Mouse (Mus musculus) 416B (cell line): ENCODE results near the gene Nox4.

Experiments
- DNase-seq: peaks from one replicate; pipeline ENCODE4 v3.0.0; 2011; ENCODE audit warnings: low read depth

The Nox4 gene

DNA sequence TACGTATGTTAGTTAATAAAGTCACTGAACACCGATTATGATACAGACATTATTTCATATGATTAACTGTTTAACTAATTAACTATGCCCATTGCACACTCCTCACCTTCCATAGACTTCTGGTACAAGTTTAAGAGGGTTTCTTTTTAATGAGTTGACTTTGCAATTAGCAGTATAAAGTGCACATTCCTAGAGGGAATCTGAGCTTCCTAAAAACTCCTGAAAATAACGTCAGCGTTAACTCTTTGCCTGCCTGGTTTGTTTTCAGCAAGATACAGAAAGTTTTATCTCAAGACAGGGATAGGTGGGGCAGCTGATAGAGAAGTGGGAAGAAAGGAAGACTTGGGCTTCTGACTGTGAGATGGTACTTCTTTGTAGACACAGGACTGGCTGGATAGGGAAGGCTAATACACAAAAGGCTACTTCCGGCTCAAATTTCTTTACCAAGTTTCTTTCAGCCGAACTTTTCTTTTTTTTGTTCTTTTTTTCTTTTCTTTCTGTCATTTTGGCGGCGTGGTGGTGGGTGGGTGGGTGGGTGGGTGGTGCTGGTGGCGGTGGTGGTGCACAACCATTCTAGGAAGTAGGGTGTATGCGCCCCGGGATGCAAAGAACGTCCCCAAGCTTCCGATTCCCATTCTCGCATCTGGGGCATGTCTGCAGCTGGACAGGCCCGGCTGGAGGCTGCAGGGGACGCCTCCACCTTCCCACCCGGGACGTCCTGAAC is at the start of gene Nox4:
Gene Nox4 (plus strand): TSS at position 241 of the 724 bp plus-strand sequence.
- no peak for DNase-seq

DNA sequence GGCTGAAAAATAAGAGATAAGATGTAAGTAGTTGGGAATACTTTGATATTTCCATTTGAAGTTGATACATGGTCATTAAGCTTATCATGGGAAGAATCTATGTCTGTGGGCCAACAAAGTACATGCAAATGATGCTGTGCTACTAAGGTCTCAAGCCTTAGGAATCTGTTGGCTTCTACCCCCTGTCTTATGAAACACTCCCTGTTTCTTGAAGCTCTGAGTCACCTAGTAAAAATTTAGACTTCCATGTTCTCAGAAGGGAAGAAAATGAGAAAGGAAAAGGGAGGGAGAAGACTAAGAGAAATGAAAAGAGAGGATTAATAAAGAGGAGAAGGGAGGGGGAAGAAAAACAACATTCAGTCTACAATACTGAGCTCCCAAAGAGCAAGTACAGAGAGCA is 41.1 kb upstream of the Nox4 start:
- DNase-seq = no peak

GRCm38 (mm10) chr7:87221712-87222111 is 24.2 kb upstream of the Nox4 start:
- DNase-seq = no peak

- DNase-seq = no peak
Measured at GRCm38 (mm10) chr7:87222751-87223150, 23.1 kb upstream of the Nox4 start.

GRCm38 (mm10) chr7:87225617-87226016 is 20.3 kb upstream of the Nox4 start:
- DNase-seq = no peak

DNA sequence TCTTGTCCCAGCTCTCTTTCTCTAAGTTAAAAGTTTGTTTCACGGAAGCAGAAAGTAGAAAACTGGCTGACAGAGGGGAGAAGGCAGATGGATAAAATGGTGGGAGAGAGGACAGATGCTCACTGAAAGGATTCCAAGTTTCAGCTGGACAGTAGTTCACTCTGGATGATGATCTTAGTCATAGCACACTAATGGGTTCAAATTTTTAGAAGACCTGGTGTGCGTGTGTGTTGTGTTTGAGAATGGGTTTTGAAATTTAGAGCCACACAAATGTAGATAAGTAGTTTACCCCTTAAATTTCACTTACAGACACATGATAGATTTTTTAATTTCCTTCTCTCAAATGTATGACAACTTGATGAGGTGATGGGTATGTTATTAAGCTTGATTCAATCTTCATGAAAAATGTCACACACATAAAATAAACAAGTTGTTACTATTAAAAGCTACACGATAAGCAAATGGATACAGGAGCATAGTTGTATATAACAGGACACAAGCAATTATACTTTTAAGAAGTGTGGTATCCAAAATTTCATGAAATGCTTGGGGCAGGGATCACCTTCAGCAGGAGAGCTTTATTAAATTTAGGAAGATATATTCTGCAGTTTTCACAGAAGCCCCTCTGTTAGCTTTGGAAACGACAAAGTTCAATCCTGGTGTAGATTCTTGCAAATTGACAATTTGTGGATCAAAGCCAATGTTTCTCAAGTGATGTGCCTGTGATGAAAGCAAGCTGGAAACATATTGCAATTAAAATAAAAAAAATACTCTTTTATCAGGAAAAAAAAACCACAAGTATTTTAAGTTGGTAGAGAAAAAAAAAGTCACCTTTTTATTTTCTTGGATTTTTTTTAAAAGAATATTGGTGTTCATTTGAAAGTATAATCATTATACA is 18.6 kb upstream of the Nox4 start:
- DNase-seq = no peak

DNA sequence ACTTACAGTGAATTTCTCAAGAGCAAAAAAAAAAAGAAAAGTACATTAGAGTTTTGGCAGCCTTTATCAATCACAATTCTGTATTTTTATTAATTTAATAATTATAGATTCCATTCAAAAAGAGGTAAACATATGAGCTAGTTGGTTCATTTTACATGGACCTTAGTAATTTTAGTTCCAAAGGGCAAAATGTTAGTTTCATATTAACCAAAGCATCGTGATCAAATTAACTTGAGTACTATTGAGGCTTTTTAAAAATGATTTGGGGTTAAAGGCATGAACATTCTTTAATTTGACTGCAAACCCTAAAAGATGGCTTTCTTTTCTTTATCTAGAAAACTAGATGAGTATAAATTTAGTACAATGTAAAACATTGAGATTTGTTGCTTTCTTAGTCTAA is 16.4 kb upstream of the Nox4 start:
- no peak for DNase-seq

- DNase-seq = no peak
Measured at GRCm38 (mm10) chr7:87241139-87241538, 4.8 kb upstream of the Nox4 start.

- DNase-seq = no peak
Measured at GRCm38 (mm10) chr7:87246580-87246934, 661 bp downstream of the Nox4 start.

GRCm38 (mm10) chr7:87246940-87247339 is 1.0 kb downstream of the Nox4 start:
- DNase-seq = no peak

DNA sequence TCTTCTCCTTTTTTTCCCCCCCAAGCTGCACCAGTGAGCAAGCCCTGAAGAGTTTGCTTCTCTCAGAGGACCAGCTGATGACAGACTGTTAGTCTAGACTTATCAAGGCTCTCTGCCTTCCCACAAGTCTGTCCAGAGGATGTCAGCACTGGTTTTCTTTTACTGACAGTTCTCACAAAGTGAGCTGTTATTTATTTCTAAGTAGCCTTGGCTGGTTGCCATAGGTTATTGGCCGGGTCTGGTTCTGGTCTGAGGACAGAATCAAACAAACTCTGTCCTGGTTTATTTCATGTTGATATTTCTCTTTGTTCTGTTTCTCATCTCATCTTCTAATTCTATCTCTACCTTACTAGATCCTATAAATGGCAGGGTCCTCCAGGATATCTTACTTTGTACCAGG is 2.0 kb downstream of the Nox4 start:
- DNase-seq = no peak

GRCm38 (mm10) chr7:87252071-87252470 is 6.2 kb downstream of the Nox4 start:
- DNase-seq = no peak

- peak; percentile 47 for DNase-seq
Measured at GRCm38 (mm10) chr7:87277225-87277624, 31.3 kb downstream of the Nox4 start.

DNA sequence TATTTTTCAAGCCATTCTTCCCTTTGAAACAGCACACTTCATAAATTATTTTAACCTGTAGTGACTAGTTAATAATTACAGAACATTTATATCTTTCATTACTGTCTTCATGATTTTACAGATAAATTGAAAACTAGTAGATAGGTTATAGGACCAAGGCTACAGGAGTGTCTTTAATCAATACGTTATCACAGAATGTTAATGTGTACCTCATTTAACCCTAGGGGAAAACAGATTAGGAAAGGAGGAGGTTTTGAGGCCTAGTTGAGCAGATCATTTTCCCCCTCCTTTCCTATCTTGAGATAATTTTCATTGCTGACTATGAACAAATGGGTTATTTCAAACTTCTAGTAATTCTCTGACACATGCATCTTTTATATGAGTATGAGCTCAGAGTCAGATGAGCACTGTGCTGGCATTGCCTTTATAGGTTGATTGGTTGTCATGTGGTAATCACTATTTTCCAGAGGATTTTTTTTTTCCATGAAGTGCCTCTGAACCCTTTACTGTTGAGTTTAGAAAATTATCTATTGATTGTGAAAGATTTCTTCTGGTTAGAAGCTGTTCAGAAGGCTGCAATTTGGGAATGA is 57.9 kb downstream of the Nox4 start:
- DNase-seq = no peak

GRCm38 (mm10) chr7:87321571-87321970 is 75.7 kb downstream of the Nox4 start:
- no peak for DNase-seq

DNA sequence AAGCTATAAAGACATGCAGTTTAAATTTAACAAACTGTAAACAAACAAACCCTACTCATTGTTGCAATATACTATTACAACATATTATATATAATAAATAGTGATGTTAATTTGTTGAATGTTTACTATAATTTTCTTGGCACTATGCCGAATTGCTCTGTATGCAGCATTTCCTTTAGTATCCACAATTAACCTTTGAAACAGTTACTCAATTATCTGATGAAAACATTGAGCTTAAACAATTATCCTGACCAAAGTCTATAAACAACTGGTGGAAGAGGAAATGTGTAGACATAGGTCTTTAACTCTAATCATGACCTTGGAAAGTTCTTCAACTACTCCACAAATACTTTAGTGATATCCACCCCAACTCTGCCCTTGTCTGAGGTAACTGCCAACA is 76.2 kb downstream of the Nox4 start:
- DNase-seq = no peak

GRCm38 (mm10) chr7:87330782-87331558 is 85.1 kb downstream of the Nox4 start:
- peak; percentile 9 for DNase-seq

GRCm38 (mm10) chr7:87345598-87345997 is 99.7 kb downstream of the Nox4 start:
- DNase-seq = peak; percentile 7

DNA sequence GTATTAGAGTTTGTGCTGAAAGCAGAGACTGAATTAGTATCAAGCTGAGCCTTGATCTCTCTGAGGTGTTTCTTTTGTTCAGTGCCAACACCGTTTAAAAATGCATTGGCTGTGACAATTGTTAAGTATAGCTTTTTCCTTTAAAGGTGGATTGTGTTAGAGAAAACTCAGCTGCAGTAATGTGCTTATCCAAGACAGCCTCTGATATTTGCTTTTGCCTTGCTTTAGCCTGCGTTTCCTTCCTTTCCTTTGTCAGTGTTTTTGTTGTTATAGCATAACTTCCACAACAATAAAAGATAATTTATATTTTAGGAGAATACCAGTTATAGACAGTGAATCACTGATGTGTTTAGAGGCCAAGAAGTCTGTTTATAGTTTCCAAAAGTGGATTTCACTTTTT is 106.9 kb downstream of the Nox4 start:
- no peak for DNase-seq

- no peak for DNase-seq
Measured at GRCm38 (mm10) chr7:87367834-87368233, 121.9 kb downstream of the Nox4 start.

- DNase-seq = no peak
Measured at GRCm38 (mm10) chr7:87369131-87369530, 123.2 kb downstream of the Nox4 start.

DNA sequence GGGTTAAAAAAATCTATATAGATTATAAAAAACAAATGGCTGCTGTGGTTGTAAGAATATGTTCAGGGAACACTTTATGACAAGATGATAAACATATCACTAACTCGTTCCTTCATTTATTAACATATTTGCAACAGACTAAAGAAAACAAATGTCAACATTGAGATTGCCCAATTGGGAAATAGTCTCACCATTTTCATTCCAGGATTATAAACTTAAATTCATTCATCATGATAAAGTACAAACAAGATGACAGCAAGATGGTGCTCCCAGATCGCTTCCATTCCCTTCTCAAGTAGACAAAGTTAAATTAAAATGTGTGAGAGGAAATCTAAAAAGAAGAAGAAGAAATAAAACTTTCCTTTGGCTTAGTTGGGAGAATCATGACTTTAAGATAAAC is 124.9 kb downstream of the Nox4 start:
- no peak for DNase-seq
